Mouse (Mus musculus): ENCODE measurements around the gene Chd8. TPM values are rescaled to one million over a fixed set of nuclear protein-coding genes. Genes with fewer than 3 reads are reported as not detected.

The Chd8 gene
- total RNA-seq, 1 experiment from 2014 or later, result 88.8 TPM

DNA sequence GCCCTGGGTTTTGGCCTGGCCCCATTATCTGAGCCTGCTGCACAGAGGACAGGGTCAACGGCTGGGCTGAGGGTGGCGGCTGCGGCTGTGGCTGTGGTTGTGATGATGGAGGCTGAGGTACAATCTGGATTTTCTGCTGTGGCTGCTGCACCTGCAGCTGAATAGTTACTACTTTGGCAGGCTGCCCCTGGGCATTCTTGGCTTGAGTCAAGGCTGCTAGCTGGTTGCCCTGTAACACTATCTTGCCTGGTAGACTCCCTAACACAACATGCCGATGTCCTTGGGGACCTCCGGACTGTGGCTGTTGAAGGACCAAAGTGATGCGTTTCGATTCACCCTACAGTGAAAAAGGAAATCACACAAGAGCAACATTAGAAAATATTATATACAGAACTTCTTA, 22.4 kb downstream of the Chd8 start:
- ATAC-seq (replicated peaks in 1 of 2; ENCODE audit: insufficient read depth in 1 of 2, low FRiP score in 2 of 2, low TSS enrichment in 1 of 2, low read depth in 1 of 2, poor library complexity in 2 of 2, severe bottlenecking in 2 of 2), result no peak

- no peak for ATAC-seq (replicated peaks in 1 of 2; ENCODE audit: insufficient read depth in 1 of 2, low FRiP score in 2 of 2, low TSS enrichment in 1 of 2, low read depth in 1 of 2, poor library complexity in 2 of 2, severe bottlenecking in 2 of 2)
These were observed 25.3 kb downstream of the Chd8 start for GRCm38 (mm10) chr14:52232249-52232648.

- ATAC-seq (replicated peaks in 1 of 2; ENCODE audit: insufficient read depth in 1 of 2, low FRiP score in 2 of 2, low TSS enrichment in 1 of 2, low read depth in 1 of 2, poor library complexity in 2 of 2, severe bottlenecking in 2 of 2), result no peak
These were observed 31.6 kb downstream of the Chd8 start for GRCm38 (mm10) chr14:52225972-52226371.

- no peak for ATAC-seq (replicated peaks in 1 of 2; ENCODE audit: insufficient read depth in 1 of 2, low FRiP score in 2 of 2, low TSS enrichment in 1 of 2, low read depth in 1 of 2, poor library complexity in 2 of 2, severe bottlenecking in 2 of 2)
These were observed 40.3 kb downstream of the Chd8 start for GRCm38 (mm10) chr14:52217261-52217660.

- ATAC-seq (replicated peaks in 1 of 2; ENCODE audit: insufficient read depth in 1 of 2, low FRiP score in 2 of 2, low TSS enrichment in 1 of 2, low read depth in 1 of 2, poor library complexity in 2 of 2, severe bottlenecking in 2 of 2), result no peak
These were observed 58.2 kb downstream of the Chd8 start for GRCm38 (mm10) chr14:52199412-52199811.

DNA sequence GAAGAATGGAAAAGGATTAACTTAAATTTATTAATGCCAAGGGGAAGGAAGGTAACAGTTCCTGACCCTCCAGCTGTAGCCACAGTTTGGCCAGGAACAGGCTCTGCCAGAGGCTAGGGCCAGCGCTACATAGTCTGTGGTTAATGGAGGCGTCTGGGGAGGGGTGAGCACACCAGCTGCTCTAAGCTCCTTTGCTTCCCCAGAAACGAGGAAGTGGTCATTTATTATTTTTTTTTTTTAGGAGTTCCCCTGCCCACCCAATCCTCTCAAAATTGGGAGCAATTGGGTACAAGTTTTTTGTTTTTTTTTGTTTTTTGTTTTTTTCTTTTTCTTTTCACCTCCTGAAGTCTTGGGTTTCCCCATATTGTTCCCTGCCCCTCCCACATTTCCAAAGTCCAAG, 59.4 kb downstream of the Chd8 start:
- ATAC-seq (replicated peaks in 1 of 2; ENCODE audit: insufficient read depth in 1 of 2, low FRiP score in 2 of 2, low TSS enrichment in 1 of 2, low read depth in 1 of 2, poor library complexity in 2 of 2, severe bottlenecking in 2 of 2), result peak in 1 of 2 experiments; percentile 36; a peak in 1 of 4 replicates

DNA sequence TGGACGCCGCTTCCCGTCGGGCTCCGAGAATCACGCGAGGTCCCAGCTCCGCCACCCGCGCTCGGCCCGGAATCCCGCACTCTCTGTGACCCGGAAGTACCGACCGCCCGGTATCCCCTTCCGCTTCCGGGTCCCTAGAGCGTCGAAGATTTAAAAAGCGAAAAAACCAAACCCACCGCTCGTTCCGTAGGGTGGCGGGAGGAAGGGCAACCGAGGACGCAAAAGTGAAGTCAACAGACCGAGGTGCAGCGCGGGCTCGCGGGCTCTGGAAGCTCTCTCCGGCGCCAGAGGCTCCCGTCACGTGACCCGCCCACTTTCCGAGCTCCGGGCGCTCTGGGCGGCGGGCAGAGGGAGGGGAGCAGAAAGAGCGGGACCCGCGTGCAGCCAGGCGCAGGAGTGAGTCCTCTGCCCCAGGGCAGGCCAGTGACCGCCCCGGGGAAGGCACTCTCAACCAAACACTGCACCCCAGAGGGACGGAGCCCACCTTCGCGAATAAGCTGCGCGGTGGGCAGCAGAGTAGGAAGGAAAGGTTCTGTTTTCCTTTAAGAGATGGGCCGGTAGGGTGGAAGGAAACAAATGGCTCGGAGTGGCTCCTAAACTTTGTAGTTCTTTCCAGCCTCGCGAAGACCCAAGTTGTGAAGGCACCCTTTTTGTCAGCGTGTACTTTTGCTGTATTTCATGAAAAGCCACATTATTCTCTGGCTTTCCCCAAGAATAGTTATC, 60.3 kb downstream of the Chd8 start, which contains the start of gene Supt16:
Supt16 (minus strand) TSS at position 261 of the 723 bp plus-strand sequence.
- ATAC-seq (replicated peaks in 1 of 2; ENCODE audit: insufficient read depth in 1 of 2, low FRiP score in 2 of 2, low TSS enrichment in 1 of 2, low read depth in 1 of 2, poor library complexity in 2 of 2, severe bottlenecking in 2 of 2), result peak; percentile 86 to 89

DNA sequence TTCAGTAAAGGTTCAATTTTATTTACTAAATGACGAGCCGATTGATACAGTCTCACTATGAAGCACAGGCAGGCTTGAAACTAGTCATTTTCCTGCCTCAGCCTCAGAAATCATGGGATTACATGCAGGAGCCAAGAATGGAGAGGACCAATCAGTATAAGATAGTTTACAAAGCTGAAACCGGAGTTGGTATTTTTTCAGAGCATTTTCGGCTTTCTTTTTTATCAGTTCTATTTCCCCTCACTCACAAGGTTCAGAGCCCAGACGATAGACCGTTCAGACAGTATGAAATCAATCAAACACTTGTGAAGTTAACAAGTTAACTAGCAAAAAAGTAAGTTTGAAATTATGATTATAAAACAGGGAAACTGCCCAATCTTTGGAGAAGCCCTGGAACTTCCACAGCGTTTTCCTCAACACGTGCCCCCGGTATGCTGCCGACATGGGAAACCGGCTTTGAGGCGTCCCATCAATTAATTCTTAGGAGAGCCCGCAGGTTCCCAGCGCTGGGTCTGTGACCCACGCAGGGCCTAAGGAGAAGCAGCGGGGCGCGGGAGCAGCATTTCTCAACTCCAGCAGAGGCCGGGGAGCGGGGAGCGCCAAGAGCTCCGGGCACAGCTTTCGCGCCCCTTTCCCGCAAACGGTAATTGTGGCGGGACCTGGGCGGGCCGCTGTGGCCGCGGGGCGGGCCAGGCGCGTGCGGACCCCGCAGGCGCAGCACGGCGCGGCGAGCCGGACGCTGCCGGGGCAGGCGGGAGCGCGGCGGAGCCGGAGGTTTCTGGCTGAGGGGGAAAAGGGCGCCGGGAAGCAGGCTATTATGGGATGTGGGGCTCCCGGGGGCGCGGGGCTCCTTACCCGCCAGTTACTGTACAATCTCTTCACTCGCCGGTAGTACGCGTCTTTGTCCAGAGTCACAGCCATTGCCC, 61.1 kb downstream of the Chd8 start:
- no peak for ATAC-seq (replicated peaks in 1 of 2; ENCODE audit: insufficient read depth in 1 of 2, low FRiP score in 2 of 2, low TSS enrichment in 1 of 2, low read depth in 1 of 2, poor library complexity in 2 of 2, severe bottlenecking in 2 of 2)

- no peak for ATAC-seq (replicated peaks in 1 of 2; ENCODE audit: insufficient read depth in 1 of 2, low FRiP score in 2 of 2, low TSS enrichment in 1 of 2, low read depth in 1 of 2, poor library complexity in 2 of 2, severe bottlenecking in 2 of 2)
These were observed 61.9 kb downstream of the Chd8 start for GRCm38 (mm10) chr14:52195691-52196090.

DNA sequence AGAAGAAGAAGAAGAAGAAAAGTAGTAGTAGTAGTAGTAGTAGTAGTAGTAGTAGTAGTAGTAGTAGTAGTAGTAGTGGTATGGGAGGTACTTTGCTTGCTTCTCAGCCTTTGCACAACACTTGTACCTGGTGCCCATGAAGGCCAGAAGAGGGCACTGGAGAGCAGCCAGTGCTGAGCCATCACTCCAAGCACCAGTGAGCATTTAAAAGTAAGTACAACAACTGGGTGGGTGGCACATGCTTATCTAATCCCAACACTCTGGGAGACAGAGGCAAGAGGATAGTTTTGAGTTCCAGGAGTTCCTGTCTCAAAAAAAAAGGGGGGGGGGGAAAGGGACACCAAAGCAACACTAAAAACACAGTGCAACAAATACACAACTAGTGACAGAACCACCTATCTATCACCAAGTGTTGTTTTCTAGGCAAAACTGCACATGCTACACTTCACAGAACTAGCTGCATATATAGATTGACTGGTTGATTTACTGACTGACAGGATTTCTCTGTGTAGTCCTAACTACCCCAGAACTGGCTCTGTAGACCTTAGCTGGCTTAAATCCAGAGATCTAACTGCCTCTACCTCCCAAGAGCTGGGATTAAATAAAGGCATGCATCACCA, 66.7 kb downstream of the Chd8 start:
- ATAC-seq (replicated peaks in 1 of 2; ENCODE audit: insufficient read depth in 1 of 2, low FRiP score in 2 of 2, low TSS enrichment in 1 of 2, low read depth in 1 of 2, poor library complexity in 2 of 2, severe bottlenecking in 2 of 2), result peak; percentile 81 to 82

DNA sequence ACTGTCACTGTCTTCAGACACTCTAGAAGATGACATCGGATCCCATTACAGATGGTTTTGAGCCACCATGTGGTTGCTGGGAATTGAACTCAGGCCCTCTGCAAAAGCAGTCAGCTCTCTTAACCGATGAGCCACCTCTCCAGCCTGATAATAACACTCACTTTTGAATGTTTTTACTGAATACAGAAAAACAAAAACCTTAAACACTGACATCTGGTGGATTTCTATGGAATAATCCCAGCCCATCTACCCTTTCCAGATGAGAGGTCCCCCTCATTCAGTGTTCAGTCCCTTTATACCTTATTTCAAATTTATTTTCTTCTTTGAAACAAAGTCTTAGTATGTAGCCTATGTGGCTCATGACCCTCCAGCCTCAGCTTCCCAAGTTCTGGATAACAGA, 68.1 kb downstream of the Chd8 start:
- no peak for ATAC-seq (replicated peaks in 1 of 2; ENCODE audit: insufficient read depth in 1 of 2, low FRiP score in 2 of 2, low TSS enrichment in 1 of 2, low read depth in 1 of 2, poor library complexity in 2 of 2, severe bottlenecking in 2 of 2)

- no peak for ATAC-seq (replicated peaks in 1 of 2; ENCODE audit: insufficient read depth in 1 of 2, low FRiP score in 2 of 2, low TSS enrichment in 1 of 2, low read depth in 1 of 2, poor library complexity in 2 of 2, severe bottlenecking in 2 of 2)
These were observed 68.8 kb downstream of the Chd8 start for GRCm38 (mm10) chr14:52188788-52189187.

DNA sequence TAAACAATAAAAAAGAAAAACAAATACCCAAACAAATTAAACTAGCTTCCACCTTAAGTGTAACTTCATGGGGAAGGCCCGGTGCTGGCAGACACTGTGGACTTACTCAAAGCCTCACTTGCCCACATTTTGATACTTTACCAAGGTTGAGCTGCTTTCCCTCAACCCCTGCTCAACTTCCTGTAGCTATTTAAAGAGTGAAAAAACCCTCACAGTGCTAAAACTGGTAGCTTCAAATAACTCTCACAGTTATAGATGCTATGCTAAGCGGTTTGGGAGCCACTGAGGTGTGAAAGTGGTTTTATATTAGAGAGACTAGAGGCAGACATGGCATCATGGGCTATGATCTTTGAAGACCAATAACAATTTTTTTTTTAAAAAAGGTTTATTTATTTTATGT, 91.0 kb downstream of the Chd8 start:
- ATAC-seq (replicated peaks in 1 of 2; ENCODE audit: insufficient read depth in 1 of 2, low FRiP score in 2 of 2, low TSS enrichment in 1 of 2, low read depth in 1 of 2, poor library complexity in 2 of 2, severe bottlenecking in 2 of 2), result no peak

DNA sequence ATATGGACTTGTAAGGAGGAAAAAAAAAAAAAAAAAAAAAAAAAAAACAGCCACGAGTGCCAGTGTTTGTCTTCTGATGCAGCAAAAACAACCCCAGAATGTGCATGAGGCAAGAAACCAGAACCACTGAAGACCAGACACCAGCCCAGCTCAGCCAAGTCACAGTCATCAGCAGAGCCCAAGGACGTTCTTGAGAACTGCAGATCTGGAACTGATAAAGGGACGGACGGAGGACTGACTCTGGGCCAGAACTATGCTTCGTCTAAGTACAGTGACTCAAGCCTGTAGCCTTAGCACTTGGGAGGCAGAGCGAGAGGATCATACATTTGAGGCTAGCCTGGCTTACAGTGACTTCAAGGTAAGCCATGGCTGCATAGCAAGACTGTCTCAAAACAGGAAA, 96.7 kb downstream of the Chd8 start:
- ATAC-seq (replicated peaks in 1 of 2; ENCODE audit: insufficient read depth in 1 of 2, low FRiP score in 2 of 2, low TSS enrichment in 1 of 2, low read depth in 1 of 2, poor library complexity in 2 of 2, severe bottlenecking in 2 of 2), result no peak

DNA sequence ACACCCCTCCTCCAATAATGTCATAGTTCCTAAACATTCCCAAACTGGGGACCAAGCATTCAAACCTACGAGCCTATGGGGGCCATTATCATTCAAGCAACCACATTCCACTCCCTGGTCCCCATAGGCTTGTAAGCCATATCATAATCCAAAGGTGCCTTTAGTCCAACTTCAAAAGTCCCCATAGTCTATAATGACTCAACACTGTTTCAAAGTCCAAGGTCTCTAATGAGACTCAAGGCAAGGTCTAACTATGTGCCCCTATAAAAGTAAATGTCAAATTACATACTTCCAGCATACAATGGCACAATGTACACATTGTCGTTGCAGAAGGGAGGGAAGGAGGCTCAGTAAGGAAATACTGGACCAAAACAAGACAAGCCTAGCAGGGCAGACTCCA, 102.6 kb downstream of the Chd8 start:
- ATAC-seq (replicated peaks in 1 of 2; ENCODE audit: insufficient read depth in 1 of 2, low FRiP score in 2 of 2, low TSS enrichment in 1 of 2, low read depth in 1 of 2, poor library complexity in 2 of 2, severe bottlenecking in 2 of 2), result no peak

DNA sequence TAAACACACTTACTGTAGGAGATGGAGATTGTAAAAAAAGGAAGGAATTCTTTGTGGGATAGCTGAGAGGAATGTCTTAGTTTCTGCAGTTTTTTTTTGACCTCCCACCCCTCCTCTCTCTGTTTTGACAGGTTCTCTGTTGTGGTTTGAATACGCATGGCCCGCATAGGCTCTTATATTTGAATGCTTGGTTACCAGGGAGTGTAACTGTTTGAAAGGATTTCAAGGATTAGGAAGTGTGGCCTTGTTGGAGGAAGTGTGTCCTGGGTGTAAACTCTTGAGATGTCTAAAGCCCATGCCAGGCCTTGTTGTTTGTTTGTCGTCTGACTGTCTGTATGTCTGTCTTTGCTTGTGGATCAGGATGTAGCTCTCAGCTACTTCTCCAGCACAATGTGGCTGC, 105.0 kb downstream of the Chd8 start:
- no peak for ATAC-seq (replicated peaks in 1 of 2; ENCODE audit: insufficient read depth in 1 of 2, low FRiP score in 2 of 2, low TSS enrichment in 1 of 2, low read depth in 1 of 2, poor library complexity in 2 of 2, severe bottlenecking in 2 of 2)

DNA sequence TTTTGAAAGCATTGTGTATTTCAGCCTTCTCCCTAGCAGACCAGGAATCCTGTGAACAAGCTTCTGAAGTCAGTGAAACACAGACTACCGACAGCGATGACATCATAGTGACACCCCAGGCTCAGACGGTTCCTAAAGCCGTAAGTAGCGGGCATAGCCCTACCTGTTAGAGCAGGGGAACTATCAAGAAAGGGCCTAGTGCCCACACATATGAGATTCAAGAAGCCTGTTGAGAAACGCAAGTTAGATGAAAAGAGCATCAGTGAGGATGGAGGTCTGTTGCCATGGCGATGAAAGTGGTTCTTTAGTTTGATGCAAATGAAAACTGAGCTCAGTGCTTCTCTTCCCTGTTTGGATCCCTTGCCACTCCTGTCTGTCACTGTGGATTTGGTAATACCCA, 105.4 kb downstream of the Chd8 start:
- ATAC-seq (replicated peaks in 1 of 2; ENCODE audit: insufficient read depth in 1 of 2, low FRiP score in 2 of 2, low TSS enrichment in 1 of 2, low read depth in 1 of 2, poor library complexity in 2 of 2, severe bottlenecking in 2 of 2), result no peak

- ATAC-seq (replicated peaks in 1 of 2; ENCODE audit: insufficient read depth in 1 of 2, low FRiP score in 2 of 2, low TSS enrichment in 1 of 2, low read depth in 1 of 2, poor library complexity in 2 of 2, severe bottlenecking in 2 of 2), result no peak
These were observed 107.7 kb downstream of the Chd8 start for GRCm38 (mm10) chr14:52149888-52150287.
